Mouse (Mus musculus) hindbrain, embryonic 14.5 days (tissue): ENCODE results near the gene Ipmk. TPM values are rescaled to one million over a fixed set of nuclear protein-coding genes. Genes with fewer than 3 reads are reported as not detected.

Experiments
- ATAC-seq: fragments of 200-750 bp; cut with Nextera tagmentation; 2 replicates; pipeline ENCODE4 v1.8.0; 2017; ENCODE audit warnings: moderate number of reproducible peaks, mild to moderate bottlenecking, moderate TSS enrichment, moderate library complexity; ENCODE audit not compliant: low FRiP score
- DNase-seq: peaks from one replicate; pipeline ENCODE4 v3.0.0-alpha.2; 2015; ENCODE audit warnings: low spot score
- H3K27ac ChIP-seq: fragments of 300-500 bp; sonication (generic); 2 replicates; pipeline ENCODE4 v1.5.1; 2014; ENCODE audit warnings: mild to moderate bottlenecking, moderate library complexity
- H3K27me3 ChIP-seq: fragments of 300-500 bp; sonication (generic); 2 replicates; pipeline ENCODE4 v1.6.1; 2014; ENCODE audit warnings: mild to moderate bottlenecking, low read length, mixed read lengths; ENCODE audit not compliant: control insufficient read depth, insufficient read depth
- H3K36me3 ChIP-seq: fragments of 300-500 bp; sonication (generic); replicated peaks from 2 replicates; pipeline ENCODE4 v1.6.1; 2014; ENCODE audit not compliant: control insufficient read depth, insufficient read depth
- H3K4me1 ChIP-seq: fragments of 300-500 bp; sonication (generic); replicated peaks from 2 replicates; pipeline ENCODE4 v1.6.1; 2014; ENCODE audit warnings: antibody characterized with exemption, low read length, mixed read lengths; ENCODE audit not compliant: control insufficient read depth, insufficient read depth
- H3K4me2 ChIP-seq: fragments of 300-500 bp; sonication (generic); replicated peaks from 2 replicates; pipeline ENCODE4 v1.6.1; 2014; ENCODE audit warnings: mild to moderate bottlenecking, moderate library complexity
- H3K4me3 ChIP-seq: fragments of 300-500 bp; sonication (generic); replicated peaks from 2 replicates; pipeline ENCODE4 v1.5.1; 2014; ENCODE audit warnings: mild to moderate bottlenecking, low read length
- H3K9ac ChIP-seq: fragments of 300-500 bp; sonication (generic); 2 replicates; pipeline ENCODE4 v1.6.1; 2014
- H3K9me3 ChIP-seq: fragments of 300-500 bp; sonication (generic); 2 replicates; pipeline ENCODE4 v1.6.1; 2016; ENCODE audit warnings: low read length; ENCODE audit not compliant: control insufficient read depth
- WGBS: fragments of 180-500 bp; shearing (Covaris S2); extraction: QIAGEN DNeasy Blood & Tissue Kit; methylation state at CpG from one replicate; pipeline ENCODE4 v1.1.7; 2014; 5-methylcytosine and 5-hydroxymethylcytosine counted together
- polyA plus RNA-seq: library from polyadenylated mRNA; unstranded; fragments of >200 nt; fragmentation: Nextera tagmentation; extraction: Ambion mirVana; gene quantifications from 2 replicates; pipeline ENCODE4 v1.2.1, GENCODE M21; 2014

The Ipmk gene
- polyA plus RNA-seq, 1 experiment from 2014 or later, result 25.9 TPM

GRCm38 (mm10) chr10:71332859-71333258, 14.7 kb upstream of the Ipmk start:
- H3K4me1 ChIP-seq, result no peaks in the 10 kb centered on the region
- no peak overlapping the region for H3K4me2 ChIP-seq
- no peak for ATAC-seq
- peaks cover 63% of the 10 kb centered on the region for H3K36me3 ChIP-seq
- no peak overlapping the region for H3K27ac ChIP-seq
- 96% methylated on average over 9 of the region's 9 CpGs for WGBS
- no peaks in the 10 kb centered on the region for H3K27me3 ChIP-seq
- no peak overlapping the region for H3K9ac ChIP-seq
- DNase-seq, result no peak
- H3K9me3 ChIP-seq, result no peaks in the 10 kb centered on the region
- no peak overlapping the region for H3K4me3 ChIP-seq

GRCm38 (mm10) chr10:71337733-71338132, 9.8 kb upstream of the Ipmk start:
- H3K27ac ChIP-seq, result no peak overlapping the region
- H3K9ac ChIP-seq, result no peak overlapping the region
- H3K36me3 ChIP-seq, result peaks cover 30% of the 10 kb centered on the region; the same call in 1 of the 2 replicates
- no peaks in the 10 kb centered on the region for H3K4me1 ChIP-seq
- no peaks in the 10 kb centered on the region for H3K27me3 ChIP-seq
- ATAC-seq, result no peak
- whole genome bisulfite sequencing, result 94% methylated on average over 2 of the region's 2 CpGs
- no peak for DNase-seq
- no peak overlapping the region for H3K4me3 ChIP-seq
- H3K4me2 ChIP-seq, result no peak overlapping the region
- no peaks in the 10 kb centered on the region for H3K9me3 ChIP-seq

- 81% methylated on average over 8 of the region's 8 CpGs for WGBS
- ATAC-seq (no peak), DNase-seq (no peak)
- H3K4me1 ChIP-seq, result 0 out of 2 replicates have a peak, but pooled peaks cover 1% of the 10 kb centered on the region
- H3K36me3 ChIP-seq, result peaks cover 30% of the 10 kb centered on the region; the same call in 1 of the 2 replicates
- no peaks in the 10 kb centered on the region for H3K27me3 ChIP-seq
- H3K4me2 ChIP-seq, result no peak overlapping the region
- H3K27ac ChIP-seq, result no peak overlapping the region
- no peak overlapping the region for H3K4me3 ChIP-seq
- H3K9ac ChIP-seq, result no peak overlapping the region
- H3K9me3 ChIP-seq, result no peaks in the 10 kb centered on the region
These were observed 9.2 kb upstream of the Ipmk start for GRCm38 (mm10) chr10:71338156-71338905.

- WGBS, result 83% methylated on average over 4 of the region's 4 CpGs
- Histone ChIP-seq H3K4me2 (no peak overlapping the region), H3K27ac (no peak overlapping the region), H3K9ac (no peak overlapping the region), H3K36me3 (peaks cover 20% of the 10 kb centered on the region; the same call in 1 of the 2 replicates), H3K4me1 (peaks cover 11% of the 10 kb centered on the region), H3K9me3 (no peaks in the 10 kb centered on the region), H3K27me3 (no peaks in the 10 kb centered on the region), H3K4me3 (no peak overlapping the region)
- no peak for ATAC-seq
- DNase-seq, result no peak
These were observed 8.1 kb upstream of the Ipmk start for GRCm38 (mm10) chr10:71339463-71339862.

- H3K4me2 ChIP-seq, result no peak overlapping the region
- no peaks in the 10 kb centered on the region for H3K27me3 ChIP-seq
- H3K4me1 ChIP-seq, result peaks cover 11% of the 10 kb centered on the region
- no peak for DNase-seq
- no peaks in the 10 kb centered on the region for H3K9me3 ChIP-seq
- ATAC-seq, result no peak
- peaks cover 13% of the 10 kb centered on the region; the same call in 1 of the 2 replicates for H3K36me3 ChIP-seq
- no peak overlapping the region for H3K27ac ChIP-seq
- no peak overlapping the region for H3K9ac ChIP-seq
- no peak overlapping the region for H3K4me3 ChIP-seq
- WGBS, result 97% methylated on average over 2 of the region's 2 CpGs
These were observed 7.4 kb upstream of the Ipmk start for GRCm38 (mm10) chr10:71340195-71340594.

- H3K9ac ChIP-seq, result no peak overlapping the region
- H3K36me3 ChIP-seq, result peaks cover 2% of the 10 kb centered on the region; the same call in 1 of the 2 replicates
- H3K27me3 ChIP-seq, result no peaks in the 10 kb centered on the region
- H3K9me3 ChIP-seq, result no peaks in the 10 kb centered on the region
- no peak for DNase-seq
- no peak overlapping the region for H3K4me3 ChIP-seq
- H3K27ac ChIP-seq, result no peak overlapping the region
- no peak for ATAC-seq
- 94% methylated on average over 9 of the region's 9 CpGs for WGBS
- H3K4me2 ChIP-seq, result no peak overlapping the region
- H3K4me1 ChIP-seq, result peaks cover 11% of the 10 kb centered on the region
These were observed 6.3 kb upstream of the Ipmk start for GRCm38 (mm10) chr10:71341290-71341689.

GRCm38 (mm10) chr10:71342030-71342805, 5.3 kb upstream of the Ipmk start:
- WGBS, result 90% methylated on average over 7 of the region's 7 CpGs
- DNase-seq, result no peak
- Histone ChIP-seq H3K9me3 (no peaks in the 10 kb centered on the region), H3K4me3 (no peak overlapping the region), H3K27me3 (no peaks in the 10 kb centered on the region), H3K9ac (no peak overlapping the region), H3K27ac (no peak overlapping the region), H3K36me3 (no peaks in the 10 kb centered on the region), H3K4me1 (peaks cover 11% of the 10 kb centered on the region), H3K4me2 (no peak overlapping the region)
- no peak for ATAC-seq

- 93% methylated on average over 3 of the region's 3 CpGs for WGBS
- Histone ChIP-seq H3K4me3 (no peak overlapping the region), H3K4me2 (peak overlapping the region; percentile 81; the same call in 1 of the 2 replicates), H3K27me3 (no peaks in the 10 kb centered on the region), H3K27ac (no peak overlapping the region), H3K4me1 (peaks cover 11% of the 10 kb centered on the region), H3K9ac (no peak overlapping the region), H3K9me3 (no peaks in the 10 kb centered on the region), H3K36me3 (no peaks in the 10 kb centered on the region)
- ATAC-seq (no peak), DNase-seq (no peak)
These were observed 4.4 kb upstream of the Ipmk start for GRCm38 (mm10) chr10:71343130-71343529.

- H3K27me3 ChIP-seq, result no peaks in the 10 kb centered on the region
- peak overlapping the region; percentile 81 for H3K4me2 ChIP-seq
- no peaks in the 10 kb centered on the region for H3K9me3 ChIP-seq
- peaks cover 13% of the 10 kb centered on the region for H3K4me1 ChIP-seq
- H3K36me3 ChIP-seq, result no peaks in the 10 kb centered on the region
- ATAC-seq (no peak), DNase-seq (no peak)
- no peak overlapping the region for H3K27ac ChIP-seq
- peak overlapping the region; percentile 73 for H3K4me3 ChIP-seq
- H3K9ac ChIP-seq, result peak overlapping the region; percentile 82
- WGBS, result 23% methylated on average over 14 of the region's 14 CpGs
These were observed 3.8 kb upstream of the Ipmk start for GRCm38 (mm10) chr10:71343567-71344265.
